Mouse (Mus musculus): Measurements from ENCODE around the gene Maml3. TPM values are rescaled to one million over a fixed set of nuclear protein-coding genes. Genes with fewer than 3 reads are reported as not detected.

Gene Maml3
- total and polyA plus RNA-seq, 3 experiments = 0.81 to 1.8 (median 0.98) TPM

DNA sequence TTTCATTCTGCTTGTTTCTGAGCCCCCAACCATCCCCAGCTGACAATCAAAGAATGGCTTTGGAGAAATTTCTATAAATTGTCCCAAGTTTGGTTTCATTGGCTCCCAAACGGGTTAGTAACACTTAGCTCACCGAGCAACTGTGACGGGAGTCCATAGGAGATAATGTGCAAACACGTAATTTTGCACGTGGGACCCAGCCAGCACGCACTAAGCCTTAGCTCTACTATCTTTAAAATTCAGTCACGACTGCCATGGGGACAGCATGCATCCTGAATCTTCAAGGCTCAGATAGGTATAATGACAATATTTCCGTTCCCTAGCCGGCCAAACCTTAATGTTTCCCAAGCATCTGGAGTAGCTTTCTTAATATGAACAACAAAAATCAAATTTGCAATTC lies 243.2 kb downstream of the Maml3 start:
- in situ Hi-C loops (cut with MboI; ENCODE audit: low pct_ligation_motif_present, low pct_unique_long_range_greater_than_20kb, low sequenced_read_pairs) (no loop called here), dilution Hi-C loops (cut with MboI; ENCODE audit: extremely low pct_ligation_motif_present, extremely low pct_unique_long_range_greater_than_20kb, low sequenced_read_pairs) (no loop called here)
- Histone ChIP-seq H3K4me3 (replicated peaks in 1 of 3; ENCODE audit: low read depth in 2 of 3, low read length in 2 of 3, poor library complexity in 1 of 3) (no peak overlapping the region), H3K36me3 (replicated peaks in 1 of 2; ENCODE audit: control insufficient read depth in 1 of 2, insufficient read depth in 1 of 2, low read length in 1 of 2) (no peaks in the 10 kb centered on the region), H3K9ac (ENCODE audit: insufficient read depth, low read depth) (no peak overlapping the region), H3K27ac (ENCODE audit: insufficient read depth, low read depth) (no peak overlapping the region), H3K79me2 (replicated peaks; ENCODE audit: control insufficient read depth, extremely low read depth, insufficient read depth, poor library complexity, severe bottlenecking) (no peaks in the 10 kb centered on the region), H3K27me3 (replicated peaks) (no peaks in the 10 kb centered on the region), H3K4me1 (ENCODE audit: control insufficient read depth in 1 of 2, insufficient read depth in 2 of 2) (peaks cover 3 to 17% of the 10 kb centered on the region in 2 experiments; a peak in 3 of 4 replicates), H3K4me2 (ENCODE audit: insufficient read depth, low read depth, poor library complexity, severe bottlenecking) (no peak overlapping the region), H3K9me3 (replicated peaks; ENCODE audit: low read length) (no peaks in the 10 kb centered on the region)
- DNase-seq (ENCODE audit: extremely low read depth) = no peak
- TF ChIP-seq ELF1 (IDR thresholded peaks at IDR 0.05; ENCODE audit: low read depth, low read length) (no peak), USF2 (conservative IDR thresholded peaks at IDR 0.05; ENCODE audit: low read depth, low read length) (no peak), PAX5 (IDR thresholded peaks at IDR 0.05; ENCODE audit: low read length) (no peak), MEF2A (IDR thresholded peaks at IDR 0.05; ENCODE audit: borderline replicate concordance, low read depth, low read length) (no peak), MAZ (IDR thresholded peaks at IDR 0.05; ENCODE audit: low read depth, low read length) (no peak), SMC3 (IDR thresholded peaks at IDR 0.05; ENCODE audit: low read depth, low read length) (no peak), TBP (conservative IDR thresholded peaks at IDR 0.05; ENCODE audit: low read depth, low read length) (no peak), CHD2 (IDR thresholded peaks at IDR 0.05; ENCODE audit: low read length) (no peak), POLR2A (IDR thresholded peaks at IDR 0.05; ENCODE audit: low read depth, low read length) (no peak), USF1 (IDR thresholded peaks at IDR 0.05; ENCODE audit: low read depth, low read length) (no peak), TCF12 (IDR thresholded peaks at IDR 0.05; ENCODE audit: low read depth, low read length) (no peak), SIN3A (IDR thresholded peaks at IDR 0.05; ENCODE audit: low read length) (no peak), NRF1 (IDR thresholded peaks at IDR 0.05; ENCODE audit: low read depth, low read length) (no peak), GABPA (IDR thresholded peaks at IDR 0.05; ENCODE audit: insufficient replicate concordance, low read depth, low read length) (no peak), MYC (IDR thresholded peaks at IDR 0.05; ENCODE audit: low read depth, low read length) (no peak)

DNA sequence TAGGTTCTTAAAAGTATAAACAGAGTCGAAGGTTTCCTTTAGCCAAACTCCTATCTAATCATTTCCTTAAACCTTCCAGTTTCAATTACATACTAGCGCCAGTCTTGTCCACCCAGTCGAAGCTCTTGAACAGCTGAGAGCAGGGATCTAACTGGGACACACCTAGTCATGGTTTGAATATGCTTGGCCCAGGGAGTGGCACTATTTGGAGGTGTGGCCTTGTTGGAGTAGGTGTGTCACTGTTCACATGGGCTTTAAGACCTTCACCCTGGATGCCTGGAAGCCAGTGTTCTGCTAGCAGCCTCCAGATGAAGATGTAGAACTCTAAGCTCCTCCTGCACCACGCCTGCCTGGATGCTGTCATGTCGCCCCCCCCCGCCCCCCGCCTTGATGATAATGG lies 244.4 kb downstream of the Maml3 start:
- Histone ChIP-seq H3K27ac (ENCODE audit: insufficient read depth, low read depth) (no peak overlapping the region), H3K4me1 (ENCODE audit: control insufficient read depth in 1 of 2, insufficient read depth in 2 of 2) (peaks cover 3 to 17% of the 10 kb centered on the region in 2 experiments; a peak in 3 of 4 replicates), H3K9me3 (replicated peaks; ENCODE audit: low read length) (no peaks in the 10 kb centered on the region), H3K9ac (ENCODE audit: insufficient read depth, low read depth) (no peak overlapping the region), H3K4me3 (replicated peaks in 1 of 3; ENCODE audit: low read depth in 2 of 3, low read length in 2 of 3, poor library complexity in 1 of 3) (no peak overlapping the region), H3K36me3 (replicated peaks in 1 of 2; ENCODE audit: control insufficient read depth in 1 of 2, insufficient read depth in 1 of 2, low read length in 1 of 2) (peaks cover 0 to 5% of the 10 kb centered on the region in 2 experiments), H3K27me3 (replicated peaks) (no peaks in the 10 kb centered on the region), H3K79me2 (replicated peaks; ENCODE audit: control insufficient read depth, extremely low read depth, insufficient read depth, poor library complexity, severe bottlenecking) (no peaks in the 10 kb centered on the region), H3K4me2 (ENCODE audit: insufficient read depth, low read depth, poor library complexity, severe bottlenecking) (no peak overlapping the region)
- no peak for DNase-seq (ENCODE audit: extremely low read depth)
- no peak for TF ChIP-seq JUND (conservative IDR thresholded peaks at IDR 0.05; ENCODE audit: low read depth, low read length)
- no peak for TF ChIP-seq CTCF (conservative IDR thresholded peaks at IDR 0.05 in 1 of 2, IDR thresholded peaks at IDR 0.05 in 1 of 2; ENCODE audit: low read depth in 2 of 2, low read length in 2 of 2)
- TF ChIP-seq MAX (IDR thresholded peaks at IDR 0.05; ENCODE audit: low read length) = no peak
- no peak for TF ChIP-seq MAFK (IDR thresholded peaks at IDR 0.05; ENCODE audit: insufficient replicate concordance, low read length)
- no peak for TF ChIP-seq RAD21 (IDR thresholded peaks at IDR 0.05; ENCODE audit: low read depth, low read length)
- no peak for TF ChIP-seq SIN3A (IDR thresholded peaks at IDR 0.05; ENCODE audit: low read length)
- dilution Hi-C loops (cut with MboI; ENCODE audit: extremely low pct_ligation_motif_present, extremely low pct_unique_long_range_greater_than_20kb, low sequenced_read_pairs) (no loop called here), in situ Hi-C loops (cut with MboI; ENCODE audit: low pct_ligation_motif_present, low pct_unique_long_range_greater_than_20kb, low sequenced_read_pairs) (no loop called here)

Data from CH12.LX (cell line).